Mouse (Mus musculus) urinary bladder, postnatal 25 days (tissue): ENCODE results near the gene Lrrc18.

Source experiments
- DNase-seq: peaks from one replicate; pipeline ENCODE4 v3.0.0; 2022; ENCODE audit warnings: low spot score

Gene Lrrc18

DNA sequence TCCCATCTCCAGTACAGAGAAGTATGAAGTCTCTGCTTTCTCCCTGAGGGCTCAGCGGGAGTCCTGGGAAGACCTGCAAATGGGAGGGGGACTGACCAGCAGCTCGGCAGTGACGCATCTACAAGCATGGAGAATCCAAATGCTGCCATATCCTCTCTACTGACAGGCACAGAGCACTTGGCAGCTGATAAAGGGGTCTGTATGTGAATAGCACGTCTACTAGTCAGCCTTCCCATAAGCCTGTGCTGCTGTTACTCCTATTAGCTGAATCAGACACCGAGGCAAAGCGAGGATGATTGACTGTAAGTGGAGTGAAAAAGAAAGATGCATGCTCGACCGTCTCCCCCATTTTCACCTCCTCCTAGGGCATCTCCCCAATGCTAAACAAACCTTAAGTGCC lies 62.3 kb downstream of the Lrrc18 start:
- DNase-seq, result no peak

DNA sequence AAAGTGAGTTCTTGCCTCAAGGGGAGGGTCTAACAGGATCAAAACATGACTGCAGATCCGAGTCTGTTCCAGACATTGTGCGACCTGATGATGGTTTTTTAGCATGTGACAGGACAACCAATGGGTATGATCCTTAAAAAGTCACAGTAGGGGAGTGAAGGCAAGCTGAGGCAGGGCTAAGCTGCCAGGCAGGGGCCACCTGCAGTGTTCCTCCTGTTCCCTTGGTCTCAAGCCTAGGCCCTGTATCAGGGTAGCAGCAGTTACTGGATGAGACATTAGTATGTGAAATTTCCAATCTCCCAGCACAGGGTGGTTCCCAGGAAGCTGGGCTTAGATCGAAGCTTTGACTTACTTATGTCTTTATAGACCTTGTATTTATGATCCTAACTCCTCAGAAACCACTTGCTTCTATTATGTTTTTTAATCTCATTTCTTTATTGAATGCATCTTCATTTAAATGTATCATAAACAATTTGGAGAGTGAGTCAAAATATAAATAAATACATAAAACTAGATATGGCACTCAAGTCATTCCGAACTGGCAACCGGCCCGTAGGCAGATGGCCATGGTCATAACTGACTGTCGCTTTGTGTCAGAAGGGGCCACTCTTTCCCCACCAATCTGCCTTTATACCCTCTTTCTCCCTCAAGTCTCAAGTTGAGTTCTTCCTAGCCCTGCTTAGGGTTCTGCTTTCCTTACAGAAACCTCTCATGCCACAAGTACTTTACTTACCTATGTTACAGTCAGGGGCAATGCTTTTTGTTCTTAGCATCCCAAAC lies 67.9 kb downstream of the Lrrc18 start:
- DNase-seq, result no peak

DNA sequence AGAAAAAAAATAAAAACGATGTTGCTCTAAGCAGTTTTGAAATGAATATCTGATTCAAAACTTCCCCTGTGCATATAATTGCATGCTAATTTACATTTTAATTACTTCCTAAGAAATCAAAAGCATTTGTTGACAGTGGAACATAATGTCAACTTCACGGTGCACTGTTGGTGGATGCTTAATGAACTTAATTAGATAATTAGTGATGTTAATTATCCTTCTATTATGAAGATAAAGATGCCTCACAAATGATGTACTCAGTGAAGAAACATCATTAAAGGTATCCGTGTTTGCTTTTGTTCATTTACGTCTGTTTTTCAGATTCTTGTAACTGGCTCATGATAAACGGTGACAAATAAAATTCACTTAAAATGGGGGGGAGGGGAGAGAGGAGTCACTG lies 71.8 kb downstream of the Lrrc18 start:
- DNase-seq, result no peak
